Mouse (Mus musculus) heart, adult 2 months (tissue): ENCODE data around the gene Csnk1e. TPM values are rescaled to one million over a fixed set of nuclear protein-coding genes. Genes with fewer than 3 reads are reported as not detected.
A peak's percentile ranks its signal among the peaks of the same experiment; 100 is the strongest.

Source experiments
- DNase-seq, 2 experiments: peaks; one replicate each; pipeline ENCODE4 v3.0.0; 2021
- H3K27ac ChIP-seq: fragments of 200-600 bp; 2 replicates; pipeline ENCODE4 v1.8.1; 2022
- H3K27me3 ChIP-seq: fragments of 200-500 bp; 2 replicates; pipeline ENCODE4 v1.6.1; 2012; ENCODE audit warnings: mild to moderate bottlenecking, low read length, inconsistent platforms, mixed read lengths; ENCODE audit not compliant: control insufficient read depth, insufficient read depth
- H3K36me3 ChIP-seq: fragments of 200-500 bp; 2 replicates; pipeline ENCODE4 v1.6.1; 2012; ENCODE audit warnings: low read length, inconsistent platforms; ENCODE audit not compliant: control insufficient read depth, insufficient read depth
- H3K4me1 ChIP-seq: fragments of 200-500 bp; 2 replicates; pipeline ENCODE4 v1.6.1; 2011; ENCODE audit warnings: low read length; ENCODE audit not compliant: control insufficient read depth, insufficient read depth
- H3K4me3 ChIP-seq: fragments of 200-600 bp; 2 replicates; pipeline ENCODE4 v1.8.1; 2022
- H3K79me2 ChIP-seq: fragments of 200-500 bp; replicated peaks from 2 replicates; pipeline ENCODE4 v1.6.1; 2012; ENCODE audit warnings: mild to moderate bottlenecking, inconsistent platforms, low read length, moderate library complexity, mixed read lengths; ENCODE audit not compliant: control insufficient read depth, insufficient read depth
- H3K9ac ChIP-seq: fragments of 200-500 bp; 2 replicates; pipeline ENCODE4 v1.6.1; 2012; ENCODE audit warnings: low read depth, mild to moderate bottlenecking, control low read depth, inconsistent platforms, low read length, mixed read lengths
- CTCF ChIP-seq: fragments of 200-600 bp; IDR thresholded peaks from 2 replicates; pipeline ENCODE4 v1.8.1; 2022; ENCODE audit warnings: antibody characterized with exemption, mild to moderate bottlenecking, moderate library complexity
- EP300 ChIP-seq: fragments of 200-500 bp; IDR thresholded peaks from 2 replicates; pipeline ENCODE4 v1.6.1; 2011; ENCODE audit warnings: low read depth, low read length, control low read depth; ENCODE audit not compliant: insufficient read depth
- POLR2A ChIP-seq: fragments of 200-500 bp; IDR thresholded peaks from 2 replicates; pipeline ENCODE4 v1.6.1; 2011; ENCODE audit warnings: mild to moderate bottlenecking, low read depth, low read length, control low read depth; ENCODE audit not compliant: insufficient read depth
- WGBS: fragments of 180-500 bp; shearing (Covaris S2); methylation state at CpG from one replicate; pipeline ENCODE4 v1.1.7; 2018; 5-methylcytosine and 5-hydroxymethylcytosine counted together
- intact Hi-C: fragments of 180-260 bp; cut with DNase I; formaldehyde crosslinking; loops from one replicate; pipeline ENCODE4 v1.15.1; 2025
- polyA plus RNA-seq: library from polyadenylated mRNA; depleted of rRNA; stranded (reverse); fragments of >200 nt; gene quantifications from 2 replicates; pipeline ENCODE4 v1.2.3, GENCODE M21; 2012
- total RNA-seq, 2 experiments: library from RNA; stranded (reverse); gene quantifications; 2 replicates each; pipeline ENCODE4 v1.2.3; 2021

Gene Csnk1e
- total and polyA plus RNA-seq, 3 experiments, result 46.5 to 62.6 (median 48.3) TPM

GRCm38 (mm10) chr15:79489463-79489862 is 34.1 kb upstream of the Csnk1e start:
- Histone ChIP-seq H3K27me3 (no peaks in the 10 kb centered on the region; the same call in 1 of the 2 replicates), H3K4me3 (no peak overlapping the region), H3K9ac (no peak overlapping the region), H3K79me2 (no peaks in the 10 kb centered on the region), H3K27ac (no peak overlapping the region), H3K36me3 (no peaks in the 10 kb centered on the region), H3K4me1 (no peaks in the 10 kb centered on the region)
- intact Hi-C loops, result no loop called here
- 69% methylated on average over 11 of the region's 11 CpGs for WGBS
- no peak for DNase-seq
- TF ChIP-seq CTCF (no peak), POLR2A (no peak), EP300 (no peak)

GRCm38 (mm10) chr15:79481181-79481688 is 25.9 kb upstream of the Csnk1e start:
- H3K4me3 ChIP-seq, result no peak overlapping the region
- intact Hi-C loops, result no loop called here
- no peaks in the 10 kb centered on the region for H3K4me1 ChIP-seq
- TF ChIP-seq CTCF (no peak), EP300 (no peak), POLR2A (no peak)
- H3K79me2 ChIP-seq, result no peaks in the 10 kb centered on the region
- no peaks in the 10 kb centered on the region for H3K36me3 ChIP-seq
- WGBS, result 33% methylated on average over 15 of the region's 15 CpGs
- no peak overlapping the region for H3K27ac ChIP-seq
- no peak overlapping the region for H3K9ac ChIP-seq
- no peak for DNase-seq
- H3K27me3 ChIP-seq, result no peaks in the 10 kb centered on the region; the same call in 1 of the 2 replicates

GRCm38 (mm10) chr15:79477227-79477626 is 21.9 kb upstream of the Csnk1e start:
- no peaks in the 10 kb centered on the region for H3K79me2 ChIP-seq
- peak; percentile 14; the same call in 1 of the 2 replicates for TF ChIP-seq CTCF
- TF ChIP-seq POLR2A, result no peak
- H3K27ac ChIP-seq, result no peak overlapping the region
- no peaks in the 10 kb centered on the region for H3K4me1 ChIP-seq
- intact Hi-C loops, result no loop called here
- no peak for DNase-seq
- H3K36me3 ChIP-seq, result no peaks in the 10 kb centered on the region
- no peaks in the 10 kb centered on the region; the same call in 1 of the 2 replicates for H3K27me3 ChIP-seq
- no peak overlapping the region for H3K4me3 ChIP-seq
- no peak overlapping the region for H3K9ac ChIP-seq
- WGBS, result 34% methylated on average over 6 of the region's 6 CpGs

- Histone ChIP-seq H3K27ac (no peak overlapping the region), H3K4me3 (no peak overlapping the region), H3K9ac (no peak overlapping the region), H3K36me3 (no peaks in the 10 kb centered on the region), H3K4me1 (no peaks in the 10 kb centered on the region), H3K79me2 (no peaks in the 10 kb centered on the region), H3K27me3 (no peaks in the 10 kb centered on the region; the same call in 1 of the 2 replicates)
- 55% methylated on average over 12 of the region's 12 CpGs for WGBS
- intact Hi-C loops, result loop anchor here (5.0 kb wide), 1 partner anchor 134 kb away; the partner anchor contains the start of gene Dmc1
- no peak for DNase-seq
- no peak for TF ChIP-seq POLR2A
- peak; percentile 38 for TF ChIP-seq CTCF
Measured at GRCm38 (mm10) chr15:79473638-79474355, 18.4 kb upstream of the Csnk1e start.

- no peak for DNase-seq
- no peak overlapping the region for H3K9ac ChIP-seq
- intact Hi-C loops, result loop anchor here (5.0 kb wide), 1 partner anchor 134 kb away; the partner anchor contains the start of gene Dmc1
- TF ChIP-seq POLR2A (no peak), CTCF (peak; percentile 52)
- H3K27me3 ChIP-seq, result no peaks in the 10 kb centered on the region; the same call in 1 of the 2 replicates
- no peak overlapping the region for H3K4me3 ChIP-seq
- no peak overlapping the region for H3K27ac ChIP-seq
- no peaks in the 10 kb centered on the region for H3K4me1 ChIP-seq
- WGBS, result 83% methylated on average over 5 of the region's 5 CpGs
- no peaks in the 10 kb centered on the region for H3K36me3 ChIP-seq
- no peaks in the 10 kb centered on the region for H3K79me2 ChIP-seq
Measured at GRCm38 (mm10) chr15:79473042-79473441, 17.7 kb upstream of the Csnk1e start.

- 52% methylated on average over 10 of the region's 10 CpGs for WGBS
- TF ChIP-seq EP300, result no peak
- TF ChIP-seq CTCF, result no peak
- no peak for TF ChIP-seq POLR2A
- Histone ChIP-seq H3K36me3 (no peaks in the 10 kb centered on the region), H3K4me1 (no peaks in the 10 kb centered on the region), H3K79me2 (no peaks in the 10 kb centered on the region), H3K9ac (no peak overlapping the region), H3K4me3 (no peak overlapping the region), H3K27me3 (no peaks in the 10 kb centered on the region), H3K27ac (no peak overlapping the region)
- no peak for DNase-seq
- intact Hi-C loops, result loop anchor here (5.0 kb wide), 1 partner anchor 136 kb away; the partner anchor contains the start of gene Dmc1
Measured at GRCm38 (mm10) chr15:79471095-79471494, 15.7 kb upstream of the Csnk1e start.
